Mouse (Mus musculus) spleen, adult 2 months (tissue): ENCODE measurements around the gene Med12.

Source experiments
- CTCF ChIP-seq: fragments of 200-500 bp; IDR thresholded peaks from 2 replicates; pipeline ENCODE4 v1.5.1; 2011; ENCODE audit warnings: mild to moderate bottlenecking, inconsistent platforms; ENCODE audit not compliant: insufficient read depth, insufficient read length, insufficient replicate concordance; ENCODE audit errors: extremely low read depth
- POLR2A ChIP-seq: fragments of 200-500 bp; IDR thresholded peaks from 2 replicates; pipeline ENCODE4 v1.6.1; 2011; ENCODE audit warnings: low read depth, low read length, inconsistent platforms

GRCm38 (mm10) chrX:101290111-101290510 is 16.3 kb downstream of the Med12 start:
- no peak for TF ChIP-seq POLR2A
- TF ChIP-seq CTCF, result no peak
